Mouse (Mus musculus) left cerebral cortex, postnatal 10 days (tissue): ENCODE results near the gene Tcp11. TPM values are rescaled to one million over a fixed set of nuclear protein-coding genes. Genes with fewer than 3 reads are reported as not detected.

Experiments
- DNase-seq, 2 experiments: peaks; one replicate each; pipeline ENCODE4 v3.0.0; 2021 to 2022; ENCODE audit warnings: low spot score in 2 of 2, mixed read lengths in 1 of 2; ENCODE audit errors: extremely low spot score in 1 of 2
- intact Hi-C: fragments of 180-260 bp; cut with DNase I; formaldehyde crosslinking; loops from one replicate; pipeline ENCODE4 v1.15.1; 2025
- total RNA-seq, 2 experiments: library from RNA; stranded (reverse); gene quantifications; 2 replicates each; pipeline ENCODE4 v1.2.3; 2021

Tcp11 gene
- total RNA-seq, 2 experiments from 2014 or later, result 1.6 to 2.4 TPM

DNA sequence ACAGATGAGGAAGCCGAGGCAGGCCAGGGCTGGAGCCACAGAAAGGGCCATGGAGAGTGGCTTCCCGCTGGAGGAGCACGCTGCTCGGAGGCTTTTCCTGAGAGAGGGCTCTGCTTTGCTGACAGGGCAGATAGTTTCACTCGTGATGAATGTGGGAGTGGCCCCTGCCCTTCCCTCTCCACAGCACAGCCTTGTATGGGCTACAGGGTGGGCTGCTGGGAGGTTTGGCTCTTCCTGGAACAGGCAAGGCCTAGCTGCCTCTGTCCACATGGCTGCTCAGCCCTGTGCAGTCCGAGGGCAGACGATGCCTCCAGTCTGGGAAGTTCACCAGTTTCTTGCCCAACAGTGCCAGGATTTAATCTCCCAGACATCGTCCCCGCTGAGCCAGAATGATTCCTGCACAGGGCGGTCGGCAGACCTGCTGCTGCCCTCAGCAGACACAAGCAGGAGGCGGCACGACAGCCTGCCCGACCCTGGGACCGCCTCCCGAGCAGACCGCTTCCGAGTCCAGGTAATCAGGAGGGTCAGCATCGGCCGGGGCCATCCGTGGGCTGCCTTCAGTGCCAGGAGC lies 28.1 kb downstream of the Tcp11 start:
- no peak for DNase-seq
- intact Hi-C loops, result loop anchor here (10.0 kb wide), 1 partner anchor 148 kb away; the partner anchor contains the start of genes Anks1 and Taf11

DNA sequence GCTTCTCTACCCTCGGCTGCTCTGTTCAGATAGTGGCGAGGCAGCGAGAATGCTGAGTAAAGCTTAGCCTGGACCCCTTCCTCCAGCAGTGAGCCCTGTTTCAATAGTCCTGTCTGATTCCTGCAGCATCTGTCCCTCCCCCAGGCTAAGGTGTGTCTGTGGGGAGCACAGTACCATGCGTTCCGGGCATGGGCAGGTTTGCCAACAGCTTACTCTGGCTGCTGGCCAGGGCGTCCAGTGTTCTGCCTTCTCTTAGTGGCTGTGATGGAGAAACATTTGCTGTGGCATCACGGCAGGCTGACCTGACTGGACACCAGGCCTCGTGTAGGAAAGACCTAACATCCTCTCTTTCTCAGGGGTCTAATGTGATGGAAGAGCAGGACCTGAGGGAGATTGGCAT lies 30.2 kb downstream of the Tcp11 start:
- DNase-seq, result no peak
- intact Hi-C loops, result loop anchor here (10.0 kb wide), 1 partner anchor 145 kb away; the partner anchor contains the start of genes Anks1 and Taf11

DNA sequence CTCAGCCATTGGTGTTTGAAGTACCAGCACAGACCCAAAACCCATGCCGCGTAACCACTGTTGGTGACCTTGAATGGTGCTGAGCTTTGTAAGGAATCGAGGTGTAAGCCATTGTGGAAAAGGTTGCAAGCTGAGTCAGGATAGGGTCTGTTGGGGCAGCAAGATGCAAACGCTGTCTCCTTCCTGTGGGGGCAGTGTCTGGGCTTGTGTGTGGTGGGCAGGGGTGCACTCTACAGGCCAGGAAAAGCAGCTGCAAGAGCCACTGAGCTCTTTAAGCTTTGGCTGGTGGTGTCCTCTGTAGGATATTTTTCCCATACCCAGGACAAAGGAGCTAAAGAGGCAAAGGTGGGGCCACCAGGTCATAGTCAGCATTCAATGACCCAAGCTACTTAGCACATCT lies 32.0 kb downstream of the Tcp11 start:
- peak in 1 of 2 experiments; percentile 64 for DNase-seq
- intact Hi-C loops, result no loop called here

DNA sequence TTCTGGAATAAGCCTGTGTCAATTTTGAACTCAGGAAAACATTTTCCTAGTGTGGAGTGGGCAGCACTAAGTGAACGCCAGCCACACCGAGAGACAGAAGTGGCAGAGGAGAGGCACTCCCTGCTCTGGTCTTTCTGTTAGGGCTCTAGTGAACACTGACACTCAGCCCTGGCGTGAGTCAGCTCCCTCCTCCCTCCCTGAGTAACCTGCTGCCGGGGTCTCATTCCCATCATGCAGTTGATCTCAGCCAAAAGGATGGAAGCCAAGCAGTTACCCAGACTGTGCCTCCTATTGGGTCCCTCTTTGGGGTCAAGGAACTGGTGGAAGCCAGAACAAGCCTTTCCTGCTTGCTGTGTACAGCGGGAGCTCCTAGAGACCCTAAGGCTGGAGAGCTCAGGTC lies 32.9 kb downstream of the Tcp11 start:
- DNase-seq, result peak in 1 of 2 experiments; percentile 14
- intact Hi-C loops, result no loop called here

DNA sequence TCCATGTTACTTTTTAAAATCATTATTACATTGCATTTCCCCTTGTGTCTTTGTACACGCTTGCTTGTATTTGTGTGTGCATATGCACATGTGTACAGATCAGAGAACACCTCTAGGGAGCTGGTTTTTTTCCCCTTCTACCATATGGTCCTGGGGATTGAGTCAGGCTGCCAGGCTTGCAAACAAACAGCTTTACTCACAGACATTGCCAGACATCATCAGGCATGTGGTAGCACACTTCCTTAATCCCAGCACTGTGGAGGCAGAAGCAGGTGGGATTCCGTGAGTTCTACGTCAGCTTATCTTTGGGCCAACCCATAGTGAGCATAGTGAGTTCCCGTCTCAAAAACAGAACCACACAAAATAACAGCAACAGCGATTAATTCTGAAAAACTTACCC lies 33.4 kb downstream of the Tcp11 start:
- intact Hi-C loops, result no loop called here
- no peak for DNase-seq

DNA sequence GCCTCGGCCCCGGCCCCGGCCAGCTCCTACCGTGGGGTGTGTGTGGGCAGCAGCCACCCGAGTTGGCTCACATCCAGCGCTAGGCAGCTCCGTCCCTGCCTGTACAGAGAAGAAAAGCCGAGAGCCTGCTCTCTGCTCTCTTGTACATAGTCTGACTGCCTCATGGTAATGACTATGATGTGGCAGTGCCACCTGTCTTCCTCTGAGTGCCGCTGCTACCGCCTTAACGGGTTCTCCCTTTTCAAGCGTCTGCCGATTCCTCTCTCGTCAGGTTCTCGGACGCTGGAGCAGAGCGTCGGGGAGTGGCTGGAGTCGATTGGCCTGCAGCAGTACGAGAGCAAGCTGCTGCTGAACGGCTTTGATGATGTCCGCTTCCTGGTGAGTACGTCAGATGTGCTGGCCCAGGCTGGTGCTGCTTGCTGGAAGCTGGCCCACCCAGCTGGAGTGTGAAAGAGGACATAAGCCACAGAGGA lies 38.1 kb downstream of the Tcp11 start:
- intact Hi-C loops, result loop anchor here (5.0 kb wide), 1 partner anchor 45 kb away; no protein-coding TSS in a partner anchor
- DNase-seq, result peak; percentile 55 to 77

DNA sequence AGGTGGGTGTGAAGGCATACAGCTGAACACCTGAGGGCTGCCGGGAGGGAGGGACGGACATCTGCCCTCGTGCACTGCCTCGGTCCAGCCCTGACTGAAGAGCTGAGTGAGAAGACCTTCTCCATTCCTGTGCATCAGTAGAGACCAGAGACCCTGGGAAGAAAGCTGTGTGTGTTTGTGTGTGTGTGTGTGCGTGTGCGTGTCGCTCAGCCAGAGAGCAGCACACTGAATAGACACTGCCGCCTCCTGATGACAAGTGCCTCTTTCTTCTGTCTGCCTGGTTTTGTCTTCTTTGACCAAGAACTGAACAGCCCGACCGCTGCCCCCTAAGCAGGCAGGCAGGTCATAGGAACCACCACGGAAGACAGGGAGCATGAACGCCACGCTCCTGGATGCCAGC lies 39.1 kb downstream of the Tcp11 start:
- intact Hi-C loops, result loop anchor here (5.0 kb wide), 1 partner anchor 44 kb away; no protein-coding TSS in a partner anchor
- no peak for DNase-seq

DNA sequence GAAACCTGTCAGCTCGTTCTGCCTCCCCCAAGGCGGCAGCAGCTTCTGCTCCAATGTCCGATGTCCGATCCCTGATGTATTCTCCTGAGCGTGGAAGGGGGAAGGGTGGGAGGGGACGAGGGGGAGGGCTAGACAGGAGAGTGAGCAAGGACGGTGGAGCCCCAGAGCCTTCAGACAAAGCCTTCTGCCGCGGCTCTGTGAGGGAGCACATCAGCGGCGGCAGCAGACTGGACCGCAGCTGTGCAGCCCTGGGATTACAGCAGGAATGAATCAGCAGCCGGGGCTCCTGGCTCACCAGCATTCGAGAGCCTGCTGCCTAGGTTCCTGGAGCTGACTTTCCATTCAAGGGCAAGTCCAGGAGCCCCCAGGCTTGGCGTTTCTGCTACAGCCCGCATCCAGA lies 39.8 kb downstream of the Tcp11 start:
- intact Hi-C loops, result loop anchor here (5.0 kb wide), 1 partner anchor 43 kb away; no protein-coding TSS in a partner anchor
- DNase-seq, result no peak

DNA sequence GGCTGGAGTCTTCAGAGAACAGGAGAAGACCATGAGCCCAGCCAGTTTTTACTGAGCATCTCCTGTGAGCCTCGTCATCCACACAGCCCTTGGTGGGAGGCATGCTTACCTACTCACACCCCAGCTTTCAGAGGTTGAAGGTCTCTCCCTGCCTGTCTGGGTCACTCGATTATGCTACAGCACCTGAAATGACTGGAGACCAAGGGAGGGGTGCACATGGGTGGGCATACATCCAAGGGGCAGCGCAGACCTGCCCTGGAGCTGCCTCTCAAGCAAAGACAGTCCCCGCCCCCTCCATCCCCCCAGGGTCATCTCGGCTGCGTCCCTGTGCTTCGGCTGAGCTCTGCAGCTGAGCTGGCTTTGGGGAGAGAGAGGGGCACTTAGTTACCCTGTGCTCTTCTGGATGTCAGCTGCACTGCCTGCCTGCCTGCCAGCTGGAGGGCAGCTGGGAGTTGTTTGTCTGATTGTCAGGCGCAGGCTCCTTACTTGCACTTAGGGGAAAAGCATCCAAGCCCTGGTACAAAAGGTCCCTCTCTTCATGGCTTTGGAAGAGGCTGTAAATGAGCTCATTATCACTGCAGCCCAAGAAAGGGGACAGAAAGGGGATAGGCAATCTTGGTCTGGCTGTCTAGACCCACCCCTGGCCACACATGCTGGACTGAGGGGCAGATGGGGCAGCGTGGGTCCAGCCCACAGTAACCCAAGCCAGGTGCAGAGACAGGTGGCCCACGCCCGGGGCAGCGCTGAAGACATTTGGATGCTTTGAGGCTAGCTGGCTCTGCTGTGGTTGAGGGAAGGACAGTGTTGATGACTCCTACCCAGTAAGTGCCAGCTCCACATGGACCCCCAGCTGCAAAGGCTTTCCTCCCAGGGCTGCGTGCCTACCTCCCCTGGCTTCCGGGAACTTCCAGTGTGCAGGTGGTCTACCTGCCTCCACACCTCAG lies 43.4 kb downstream of the Tcp11 start:
- DNase-seq, result peak; percentile 62 to 65
- intact Hi-C loops, result no loop called here

DNA sequence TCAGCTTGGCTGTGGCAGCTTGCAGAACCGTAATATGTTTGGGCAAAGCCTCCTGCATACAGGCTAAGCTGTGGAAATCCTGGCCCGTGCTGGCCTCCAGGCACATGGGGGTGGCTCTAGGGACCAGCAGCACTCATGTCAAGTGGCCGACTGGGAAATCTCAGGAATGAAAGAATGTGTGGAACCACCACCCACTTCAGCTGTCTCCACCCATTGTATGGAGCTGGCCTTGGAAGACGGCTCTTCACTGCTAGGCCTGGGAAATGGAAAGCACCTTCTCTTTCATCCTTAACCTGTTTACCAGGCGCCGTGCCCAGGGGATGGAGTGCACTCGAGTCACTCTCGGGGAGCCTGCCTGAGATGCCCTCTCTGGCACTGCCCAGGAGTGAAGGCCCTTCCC lies 45.5 kb downstream of the Tcp11 start:
- intact Hi-C loops, result no loop called here
- DNase-seq, result no peak

DNA sequence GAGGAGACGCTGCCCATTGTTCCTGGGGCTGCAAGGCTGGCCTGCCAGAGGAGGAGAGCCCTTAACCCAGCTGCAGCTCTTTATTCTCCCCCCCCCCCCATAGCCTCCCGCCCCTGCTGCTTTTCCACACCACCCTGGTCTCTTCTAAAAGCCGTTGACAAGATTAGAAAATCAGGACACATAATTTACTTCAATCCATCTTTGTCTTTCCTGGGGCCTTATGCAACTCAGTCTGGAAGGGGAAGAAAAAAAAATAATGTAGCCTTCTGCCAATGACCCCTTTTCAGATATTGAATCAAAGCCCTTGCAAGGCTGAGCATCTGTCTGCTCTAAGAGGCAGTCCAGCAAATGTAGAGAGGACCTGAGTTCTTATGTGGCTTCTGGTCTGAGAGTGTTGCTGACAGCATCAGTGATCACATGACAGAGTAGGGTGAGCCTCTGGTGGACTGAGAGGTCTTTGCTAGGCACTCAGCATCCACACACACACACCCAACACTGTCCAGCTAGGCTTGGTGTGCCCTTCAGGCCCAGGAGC lies 47.3 kb downstream of the Tcp11 start:
- intact Hi-C loops, result no loop called here
- no peak for DNase-seq

DNA sequence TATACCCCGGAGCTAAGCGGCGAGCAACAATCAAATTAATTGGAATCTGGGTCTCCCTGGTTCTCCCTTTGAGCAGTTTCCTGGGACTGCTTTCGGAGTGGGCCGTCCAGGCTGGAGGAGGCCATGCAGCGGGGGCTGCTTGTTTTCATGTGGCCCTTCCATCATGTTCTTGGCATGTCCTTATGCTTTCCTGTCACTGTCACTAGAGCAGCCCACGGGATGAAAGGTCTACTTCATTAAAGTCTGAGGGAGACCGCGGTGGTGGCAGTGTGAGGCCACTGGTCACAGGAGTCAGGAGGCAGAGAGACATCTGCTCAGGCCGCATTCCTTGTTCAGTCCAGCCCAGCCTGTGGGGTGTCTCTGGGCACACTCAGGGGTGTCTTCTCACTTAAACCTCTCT lies 48.2 kb downstream of the Tcp11 start:
- no peak for DNase-seq
- intact Hi-C loops, result no loop called here

DNA sequence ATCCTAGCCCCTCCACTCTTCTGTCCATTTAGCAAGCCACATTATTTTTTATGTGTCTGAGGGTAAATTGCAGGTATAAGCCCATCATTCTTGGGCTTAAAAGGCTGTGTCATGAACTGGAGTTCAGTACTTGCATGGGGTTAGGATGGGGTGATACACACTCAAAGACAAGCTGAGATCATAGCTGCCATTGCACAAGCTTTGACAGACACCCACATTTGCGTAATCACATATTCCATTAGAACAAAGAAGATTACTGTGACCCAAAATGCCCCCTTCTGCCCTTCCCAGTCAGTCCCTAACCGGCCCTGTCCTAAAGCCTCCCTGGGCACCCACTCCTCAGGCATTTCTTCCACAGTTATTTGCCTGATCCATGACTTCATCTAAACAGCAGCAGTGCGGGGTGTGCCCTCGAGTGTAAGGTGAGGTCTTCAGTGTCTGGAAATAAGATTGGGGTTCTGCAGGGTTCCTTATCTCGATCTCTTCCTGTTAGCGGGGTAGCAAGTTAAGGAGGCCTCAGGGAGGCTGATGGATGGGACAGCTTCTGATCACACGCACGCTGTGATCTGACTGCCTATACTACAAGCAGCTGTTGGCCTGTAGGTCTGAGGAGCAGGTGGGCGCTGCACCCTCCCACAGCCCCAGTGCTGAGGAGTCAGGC lies 49.0 kb downstream of the Tcp11 start:
- intact Hi-C loops, result no loop called here
- DNase-seq, result no peak

DNA sequence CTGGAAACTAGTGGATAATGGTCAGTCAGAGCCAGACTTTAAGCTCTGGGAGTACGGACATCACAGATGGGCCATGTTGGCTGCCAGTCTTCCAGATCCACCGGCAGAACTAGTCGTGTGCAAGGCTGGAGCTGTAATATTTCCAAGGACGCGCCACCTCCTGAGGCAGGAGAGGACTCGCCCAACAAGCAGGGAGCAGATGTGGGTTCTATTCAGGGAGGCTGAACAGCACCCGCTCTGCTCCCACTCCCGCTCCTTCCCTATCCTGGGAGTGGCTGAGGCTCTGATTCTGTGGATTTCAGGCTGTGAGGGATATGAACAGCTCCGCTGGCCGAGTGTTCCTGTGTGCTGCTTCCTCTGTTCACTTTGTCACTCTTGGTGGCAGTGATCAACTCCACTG lies 50.0 kb downstream of the Tcp11 start:
- DNase-seq, result peak in 1 of 2 experiments; percentile 61
- intact Hi-C loops, result no loop called here

DNA sequence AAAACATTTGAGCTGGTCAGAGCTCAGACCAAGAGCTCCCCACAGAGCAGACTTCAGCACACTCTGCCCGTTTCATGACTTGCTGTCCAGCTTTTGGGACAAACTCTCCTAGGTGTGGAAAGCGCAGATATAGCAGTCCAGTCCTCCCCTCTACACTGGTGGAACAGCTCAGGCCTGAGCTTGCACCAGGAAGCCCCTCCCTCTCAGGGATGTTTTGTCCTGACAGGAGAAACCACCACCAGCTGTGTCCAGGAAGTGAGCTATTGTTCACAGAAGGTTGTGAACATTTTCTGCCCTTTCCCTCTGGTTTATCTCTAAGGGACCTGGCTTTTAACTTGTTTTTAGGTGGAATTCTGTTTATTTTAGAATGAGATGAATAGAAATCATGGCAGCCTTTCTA lies 51.1 kb downstream of the Tcp11 start:
- peak in 1 of 2 experiments; percentile 75 for DNase-seq
- intact Hi-C loops, result no loop called here

DNA sequence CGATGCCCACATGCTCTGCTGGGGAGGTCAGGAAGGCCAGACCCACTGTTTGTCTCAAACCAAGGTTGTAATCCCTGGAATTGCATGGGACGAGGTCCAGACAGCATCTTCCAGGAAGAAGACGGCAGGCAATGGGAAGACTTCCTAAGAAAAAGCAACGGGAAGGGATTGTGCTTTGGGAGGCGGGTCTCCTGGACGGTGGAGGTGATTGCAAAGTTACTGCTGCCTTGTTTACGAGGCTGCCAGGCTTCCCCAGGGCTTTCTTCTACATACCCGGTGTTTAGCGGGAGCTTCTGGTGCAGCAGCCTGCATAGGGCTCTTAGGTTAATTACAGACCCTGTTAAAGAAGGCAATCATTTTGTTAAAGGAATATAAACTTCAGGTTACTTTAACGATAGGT lies 52.2 kb downstream of the Tcp11 start:
- no peak for DNase-seq
- intact Hi-C loops, result no loop called here

DNA sequence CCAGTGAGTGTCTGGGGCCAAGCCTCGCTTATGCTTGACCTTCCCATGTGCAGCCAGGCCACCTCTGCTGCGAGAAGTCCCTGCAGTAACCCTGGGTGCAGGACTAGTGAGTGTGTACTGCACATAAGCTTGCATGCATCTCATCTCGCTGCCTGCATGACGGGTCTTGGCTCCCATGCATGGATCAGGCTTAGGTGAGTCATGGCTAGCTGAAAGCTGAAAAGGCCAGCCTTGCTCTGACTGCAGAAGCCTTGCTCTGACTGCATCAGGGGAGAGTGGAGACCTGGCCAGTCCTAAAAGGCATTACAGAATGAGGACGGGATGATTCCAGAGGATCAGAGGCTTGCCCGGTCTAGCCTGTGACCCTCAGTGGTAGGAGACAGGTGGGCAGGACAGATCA lies 53.2 kb downstream of the Tcp11 start:
- intact Hi-C loops, result no loop called here
- DNase-seq, result no peak

DNA sequence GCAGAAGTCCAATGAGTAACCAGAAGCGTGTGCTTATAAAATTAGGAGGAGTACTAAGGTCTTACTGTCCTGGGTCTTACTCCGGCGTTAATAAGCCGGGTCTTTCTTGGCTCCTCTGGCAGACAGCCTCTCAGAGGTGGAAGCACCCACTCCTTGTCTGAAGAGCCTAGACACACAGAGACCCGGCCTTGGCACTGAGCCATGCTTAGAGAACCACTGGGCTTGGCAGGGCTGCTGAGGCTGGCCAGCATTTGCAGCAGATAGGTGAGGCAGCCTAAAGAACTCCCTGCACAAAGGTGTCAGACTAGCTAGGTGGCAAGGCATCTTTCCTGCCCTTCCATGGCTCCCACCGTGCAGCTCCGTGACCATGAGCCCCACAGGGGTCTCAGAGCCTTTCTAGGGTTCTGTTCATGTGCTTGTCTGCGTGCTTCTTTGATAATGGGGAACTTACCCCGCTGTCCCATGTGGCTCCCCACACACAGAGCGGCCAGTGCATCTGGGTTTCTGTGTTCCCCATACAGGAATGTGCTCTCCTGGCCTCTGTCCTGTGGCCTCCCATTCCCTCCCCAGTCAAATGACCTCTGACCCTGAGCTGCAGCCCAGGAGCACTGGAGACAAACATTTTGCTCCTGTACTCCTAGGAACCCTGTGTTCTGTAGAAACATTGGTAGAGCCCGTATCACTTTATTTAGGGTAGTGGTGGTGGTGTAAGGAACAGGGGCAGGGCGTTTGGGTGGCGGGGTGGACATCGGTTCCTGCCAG lies 54.1 kb downstream of the Tcp11 start:
- intact Hi-C loops, result no loop called here
- peak in 1 of 2 experiments; percentile 74 for DNase-seq
